Mouse (Mus musculus) adipocyte (in vitro differentiated cells): ENCODE data around the gene Lyrm1.

ENCODE experiments used
- DNase-seq: peaks from one replicate; pipeline ENCODE4 v3.0.0-alpha.2; 2016; ENCODE audit warnings: low spot score

The Lyrm1 gene

DNA sequence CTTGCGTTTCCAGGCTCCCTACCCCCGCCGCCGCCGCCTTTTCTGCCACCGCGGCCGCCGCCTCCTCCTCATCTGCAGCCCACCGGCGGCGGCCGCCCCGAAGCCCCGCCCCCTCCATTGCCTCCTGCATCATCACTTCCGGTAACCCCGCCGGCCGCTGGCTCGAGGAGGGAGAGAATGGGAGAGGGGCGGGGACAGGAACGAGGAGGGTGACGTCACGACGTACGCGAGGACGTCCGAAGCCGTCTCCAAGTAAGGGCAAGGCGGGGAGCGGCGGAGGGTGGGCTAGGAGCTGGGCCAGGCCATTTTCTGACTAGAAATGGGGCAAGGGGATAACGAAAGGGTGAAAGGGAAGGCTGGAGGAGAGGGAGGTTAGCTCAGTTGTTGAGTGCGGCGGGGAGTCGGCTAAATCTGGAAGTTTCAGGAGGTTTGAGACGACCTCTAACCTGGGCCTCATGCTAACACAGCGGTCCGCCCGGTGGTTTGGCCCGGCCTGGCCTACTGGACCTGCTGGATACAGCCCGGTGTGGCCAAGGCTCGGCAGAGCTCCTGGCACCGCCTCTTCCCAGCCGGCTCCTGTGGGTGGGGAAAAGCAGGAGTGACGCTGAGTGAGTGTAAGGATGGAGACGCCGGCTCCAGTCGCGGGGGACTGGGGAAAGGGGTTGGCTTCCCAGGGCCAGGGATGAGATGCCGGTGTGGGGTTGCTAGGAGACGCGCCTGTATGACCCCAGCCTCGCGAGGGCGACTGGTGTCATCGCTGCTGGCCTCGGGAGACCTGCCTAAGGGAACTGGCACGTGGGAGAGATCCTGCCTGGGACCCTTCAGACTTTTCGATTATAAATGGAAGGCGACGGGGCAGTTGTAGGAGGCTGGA, at the start of gene Lyrm1, which contains the start of gene Dcun1d3:
TSS of gene Lyrm1 (plus strand) at position 223 of the 874 bp plus-strand sequence.
TSS of gene Dcun1d3 (minus strand) at position 660 of the 874 bp plus-strand sequence.
- peak; percentile 95 for DNase-seq

DNA sequence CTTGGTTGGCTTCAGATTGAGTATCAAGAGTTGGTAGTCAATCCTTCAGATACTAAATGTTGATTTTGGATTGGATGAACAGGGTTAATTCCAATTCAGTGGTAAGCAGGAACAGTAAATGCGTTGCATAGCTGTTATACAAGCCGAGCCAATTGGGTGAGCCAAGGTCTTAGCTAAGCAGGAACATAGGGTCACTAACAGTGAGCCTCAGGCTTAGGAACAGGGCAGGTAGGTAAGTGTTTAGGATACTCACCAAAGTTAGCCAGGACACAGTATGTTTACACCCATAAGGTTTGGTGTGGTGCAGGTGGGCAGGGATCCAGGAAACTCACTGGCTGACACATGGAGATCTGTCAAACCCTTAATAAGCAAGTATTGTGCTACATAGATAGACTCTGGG, 48.3 kb upstream of the Lyrm1 start:
- peak; percentile 24 for DNase-seq

DNA sequence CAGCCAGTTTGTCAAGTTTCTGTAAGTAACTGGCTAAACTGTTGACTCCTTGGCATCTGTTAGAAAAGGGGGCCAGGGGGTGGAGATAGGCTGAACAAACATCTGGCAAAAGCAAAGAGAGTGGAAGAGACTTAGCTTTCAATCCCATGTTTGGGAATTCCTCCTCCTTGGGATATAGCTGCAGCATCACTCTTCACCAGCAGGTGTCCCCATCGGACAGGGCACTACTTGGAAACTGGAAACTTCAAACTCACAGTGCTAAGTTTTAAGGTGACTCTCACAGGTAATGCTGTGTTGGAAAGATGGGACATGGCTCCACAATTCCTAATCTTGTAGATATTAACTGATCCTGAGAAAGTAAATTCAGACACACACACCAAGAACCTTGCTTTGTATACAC, 46.6 kb upstream of the Lyrm1 start:
- peak; percentile 72 for DNase-seq

DNA sequence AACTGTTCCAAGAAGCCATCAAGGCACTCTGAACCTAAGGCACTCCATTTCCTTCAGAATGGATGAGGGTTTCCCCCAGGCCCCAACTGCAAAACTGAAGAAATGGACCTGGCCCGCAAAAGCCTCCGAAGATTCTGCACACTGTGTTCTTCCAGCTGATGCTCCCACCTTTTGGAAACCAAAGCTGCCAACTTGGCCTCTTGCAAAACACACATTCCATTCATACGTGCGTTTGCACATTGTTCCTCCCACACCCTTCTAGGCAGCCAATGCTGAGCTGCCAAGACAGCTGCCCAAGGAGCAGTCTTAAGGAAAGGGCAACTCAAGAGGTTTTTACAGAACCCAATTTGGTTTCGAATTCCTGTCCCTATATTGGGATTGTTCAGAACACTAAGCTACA, 44.9 kb upstream of the Lyrm1 start:
- DNase-seq: peak; percentile 66

DNA sequence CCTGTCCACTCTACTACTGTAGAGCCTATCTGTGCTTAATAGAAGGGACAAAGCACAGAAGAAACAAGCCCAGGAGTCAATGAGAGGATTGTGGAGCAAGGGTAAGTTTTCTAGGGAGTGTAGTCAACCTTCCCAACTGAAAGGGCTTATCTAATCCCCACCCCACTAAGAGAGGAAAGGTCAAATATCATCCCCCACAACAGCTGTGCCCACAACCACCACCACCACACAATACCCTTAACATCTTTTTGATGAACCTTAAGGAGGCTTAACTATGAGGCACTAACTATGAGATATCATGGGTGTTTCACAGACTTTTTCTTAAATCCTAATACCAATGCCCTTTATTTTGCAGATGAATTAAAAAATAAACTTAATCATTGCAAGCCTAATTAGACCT, 43.2 kb upstream of the Lyrm1 start:
- no peak for DNase-seq

DNA sequence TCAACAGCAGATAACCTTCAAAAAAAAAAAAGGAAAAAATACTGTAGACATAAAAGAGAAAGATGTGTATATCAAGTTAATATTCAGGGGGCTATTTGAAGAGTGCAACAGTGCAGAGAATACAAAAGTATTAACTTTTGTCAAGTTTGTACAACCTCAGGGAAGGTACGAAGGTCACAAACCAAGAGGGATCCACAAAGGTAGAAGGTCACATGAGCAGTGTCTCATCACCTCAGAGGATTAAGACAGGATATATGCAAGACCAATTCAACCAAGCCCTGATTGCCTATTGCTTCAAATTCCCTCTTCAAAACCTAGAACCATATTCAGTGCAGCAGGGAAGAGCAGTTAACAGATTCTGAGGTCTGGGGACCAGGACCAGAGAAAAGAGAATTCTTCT, 42.5 kb upstream of the Lyrm1 start:
- DNase-seq: no peak

DNA sequence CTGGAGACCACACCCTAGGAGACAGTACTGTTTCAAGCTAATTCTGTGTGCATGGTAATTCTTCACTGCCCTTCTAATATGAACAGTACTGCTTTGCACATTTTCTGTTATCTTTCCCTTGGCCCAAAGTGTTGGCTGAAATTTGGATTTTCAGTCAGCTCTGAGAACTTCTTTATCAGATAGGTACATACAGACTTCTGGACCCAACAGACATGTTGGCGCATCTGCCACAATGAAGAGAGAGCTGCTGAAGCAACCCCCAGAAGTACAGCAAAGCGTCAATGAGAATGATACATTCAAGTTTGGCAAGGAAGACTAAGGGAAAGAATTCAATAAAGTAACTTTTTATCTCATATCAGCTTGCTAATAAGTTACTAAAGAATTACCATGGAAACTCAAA, 41.3 kb upstream of the Lyrm1 start:
- DNase-seq: no peak

DNA sequence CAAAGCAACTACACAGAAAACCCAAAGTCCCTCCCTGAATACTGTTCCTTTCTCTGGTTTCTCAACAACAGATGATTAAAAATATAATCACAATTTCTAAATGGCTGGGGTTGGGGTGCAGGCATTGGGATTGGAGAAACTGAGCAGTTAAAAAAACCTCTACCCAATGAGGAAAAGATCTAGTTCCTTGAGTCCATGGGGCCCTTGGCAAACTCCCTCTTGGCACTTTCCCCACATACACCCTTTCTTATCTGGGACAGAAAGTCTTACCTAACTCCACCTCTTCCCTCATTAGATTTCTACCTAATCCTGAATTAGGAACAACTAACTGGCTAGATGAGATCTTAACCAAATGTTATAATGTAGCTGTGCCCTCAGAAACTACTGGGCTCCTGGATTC, 40.6 kb upstream of the Lyrm1 start:
- peak; percentile 28 for DNase-seq

DNA sequence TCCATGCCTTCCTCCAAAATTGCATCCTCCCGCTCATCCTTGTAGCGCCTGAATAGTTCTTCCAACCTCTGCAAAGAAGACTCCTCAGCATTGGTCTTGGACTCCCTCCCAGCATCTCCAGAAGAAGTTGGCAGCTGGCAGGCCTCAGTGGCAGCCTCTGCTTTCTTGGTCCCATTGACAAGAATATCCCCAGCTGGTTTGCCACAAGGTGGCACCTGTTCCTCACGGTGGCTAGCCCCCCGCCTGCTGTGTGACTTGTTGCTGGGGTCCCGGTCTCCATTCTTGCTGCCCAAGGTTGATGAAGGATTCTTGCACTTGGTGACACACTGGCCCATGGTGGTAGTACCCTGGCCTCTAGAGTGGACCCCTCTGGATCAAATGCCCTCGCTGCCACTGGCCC, 36.2 kb upstream of the Lyrm1 start:
- DNase-seq: peak; percentile 22

DNA sequence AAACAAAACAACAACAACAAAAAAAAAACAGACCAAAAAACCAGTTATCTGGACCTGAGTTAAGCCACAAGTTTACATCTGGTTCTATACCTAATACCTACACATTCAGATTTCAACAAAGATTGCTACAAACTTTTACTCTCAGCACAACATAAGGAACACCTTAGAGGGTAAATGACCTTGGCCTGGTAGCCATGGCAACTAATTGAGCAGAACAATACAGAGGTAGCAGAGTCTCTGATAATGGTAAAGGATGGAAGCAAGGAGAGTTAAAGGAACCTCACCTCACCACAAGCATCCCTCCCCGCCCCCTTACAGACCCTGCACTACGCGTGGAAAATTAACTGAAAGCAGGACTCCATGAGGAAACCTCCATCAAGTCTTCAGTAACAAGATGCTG, 35.5 kb upstream of the Lyrm1 start:
- DNase-seq: no peak

DNA sequence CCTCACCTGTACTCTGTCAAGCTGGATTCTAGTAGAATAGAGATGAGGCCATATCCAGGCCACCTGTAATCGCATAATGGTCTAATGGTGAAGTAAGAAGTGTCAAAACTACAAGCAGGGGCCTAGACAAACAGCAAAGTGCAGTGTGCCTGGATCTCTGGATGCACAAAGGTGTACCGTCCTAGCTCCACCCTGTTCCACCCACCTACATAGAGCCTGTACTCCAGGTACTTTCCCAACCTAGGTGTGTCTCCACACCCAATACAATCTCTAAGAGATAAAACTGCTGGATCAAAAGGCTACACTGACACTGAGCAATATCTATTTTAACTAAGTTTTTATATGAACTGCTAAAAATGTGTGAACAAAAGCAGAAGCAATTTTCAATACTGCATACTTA, 35.1 kb upstream of the Lyrm1 start:
- no peak for DNase-seq

DNA sequence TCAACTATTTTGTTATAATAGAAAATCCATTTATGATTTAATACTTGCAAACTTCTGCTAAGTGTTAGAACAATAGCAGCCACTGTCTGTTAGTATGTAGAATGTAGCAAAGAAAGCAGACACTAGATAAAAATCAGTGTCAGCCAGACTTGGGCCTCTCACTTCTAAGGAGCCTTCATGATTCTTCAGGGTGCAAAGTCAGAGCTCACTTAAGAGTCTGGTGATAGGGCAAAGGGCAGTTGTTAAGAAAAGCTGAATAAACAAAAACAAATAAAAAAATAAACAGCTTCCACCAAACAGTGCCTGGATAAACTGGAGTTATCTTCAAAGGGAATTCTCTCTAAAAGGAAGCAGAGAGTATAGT, 34.7 kb upstream of the Lyrm1 start:
- peak; percentile 25 for DNase-seq

DNA sequence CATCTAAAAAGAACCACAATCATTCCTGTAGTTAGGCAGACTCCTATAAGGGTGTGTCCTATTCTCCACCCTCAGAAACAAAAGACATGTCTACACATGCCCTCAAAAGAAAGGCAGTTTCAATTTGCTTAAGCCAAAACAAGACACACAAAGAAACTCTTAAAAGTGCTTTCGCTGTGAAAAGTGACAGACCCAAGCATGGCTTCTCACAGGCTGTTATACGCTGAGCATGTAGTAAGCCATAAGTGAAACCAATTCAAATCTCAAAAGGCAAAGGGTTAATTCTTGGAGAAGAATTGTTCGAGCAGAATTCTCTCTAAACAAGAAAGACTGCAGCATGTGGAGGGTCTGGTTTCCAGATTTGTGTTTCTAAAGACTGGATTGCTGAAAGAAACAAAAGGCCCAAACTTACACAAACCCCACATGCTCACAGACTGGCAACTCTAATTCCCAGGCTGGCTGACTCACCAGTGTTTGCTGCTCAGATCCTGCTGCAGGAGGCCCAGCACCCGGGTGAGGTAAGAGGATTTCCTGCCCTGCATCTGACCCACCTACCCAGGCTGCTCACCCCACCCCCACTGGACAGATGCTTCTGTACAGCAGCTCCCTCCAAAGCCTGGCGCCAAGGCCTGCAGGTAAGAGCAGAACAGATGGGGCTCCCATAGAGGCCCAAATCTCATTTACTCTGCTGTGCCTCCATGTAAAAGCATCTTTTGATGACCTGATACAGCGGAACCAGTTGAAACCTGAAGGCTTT, 34.1 kb upstream of the Lyrm1 start:
- peak; percentile 66 for DNase-seq

DNA sequence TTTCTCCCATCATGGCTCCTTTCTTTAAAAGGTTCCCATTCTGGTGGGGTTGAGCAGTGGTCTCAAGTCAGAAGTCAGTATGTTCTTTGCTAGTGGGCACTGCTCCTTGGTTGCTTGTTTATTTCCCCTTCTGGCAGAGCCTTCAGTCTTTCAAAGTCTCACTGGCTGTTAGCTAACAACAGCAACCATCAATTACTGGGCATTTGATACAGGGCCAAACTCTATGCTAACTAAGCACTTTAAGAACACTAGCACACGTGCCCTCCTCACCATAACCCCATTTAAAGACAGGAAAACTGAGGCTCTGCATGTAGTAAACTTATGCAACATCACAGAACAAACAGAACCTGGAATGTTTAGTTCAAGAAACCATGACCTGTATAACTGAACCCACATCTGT, 33.5 kb upstream of the Lyrm1 start:
- DNase-seq: peak; percentile 30

DNA sequence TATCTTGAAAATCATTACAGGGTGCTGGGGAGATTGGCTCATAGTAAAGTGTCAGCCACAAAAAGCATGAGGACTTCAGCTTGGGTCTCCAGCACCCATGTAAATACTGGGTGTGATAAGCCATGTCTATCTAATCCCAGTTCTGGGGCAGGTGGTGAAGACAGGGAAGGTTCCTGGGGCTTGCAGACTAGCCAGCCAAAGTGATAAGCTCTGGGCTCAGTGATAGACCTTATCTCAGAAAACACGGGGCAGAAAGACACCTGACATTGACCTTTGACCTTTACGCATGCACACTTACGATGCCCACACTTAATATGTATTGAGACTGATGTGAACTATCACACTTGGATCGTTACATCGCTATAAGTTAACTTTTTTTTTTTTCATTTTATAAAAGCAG, 31.2 kb upstream of the Lyrm1 start:
- DNase-seq: no peak

DNA sequence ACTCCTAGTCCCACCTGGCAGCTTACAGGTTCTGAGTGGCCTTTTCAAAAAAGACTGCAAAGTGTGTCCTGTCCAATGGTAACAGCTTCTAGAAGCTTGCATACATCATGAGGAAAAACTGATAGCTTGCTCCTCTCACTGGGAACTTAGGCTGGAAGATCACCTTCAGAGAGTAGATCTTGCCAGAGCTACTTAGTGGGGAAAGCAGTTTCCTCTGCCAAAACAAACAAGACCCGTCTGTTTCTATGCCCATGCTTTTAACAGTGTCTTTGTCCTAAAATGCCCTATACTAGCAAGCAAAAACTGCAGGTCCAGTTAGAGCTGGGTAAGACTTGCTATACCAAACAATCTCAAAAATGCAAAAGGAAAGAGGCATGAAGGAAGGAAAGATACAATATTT, 29.5 kb upstream of the Lyrm1 start:
- no peak for DNase-seq

DNA sequence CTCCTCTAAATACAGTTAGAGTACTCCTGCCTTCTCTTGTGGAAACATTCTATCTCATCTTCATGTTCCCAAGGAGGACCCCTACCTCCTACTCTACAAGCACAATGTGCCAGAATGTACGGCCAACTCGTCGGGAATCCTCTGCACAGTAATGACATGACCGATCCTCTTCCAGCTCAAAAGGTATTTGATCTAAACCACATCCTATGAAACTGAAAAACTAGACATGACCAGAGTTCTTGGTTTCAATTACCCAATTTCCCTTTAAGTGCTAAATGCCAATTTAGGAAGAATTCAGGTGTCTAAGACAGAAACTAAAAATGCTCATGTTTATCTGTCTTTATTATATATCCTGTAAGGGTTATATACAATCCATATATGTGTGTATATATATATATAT, 23.5 kb upstream of the Lyrm1 start:
- DNase-seq: no peak

DNA sequence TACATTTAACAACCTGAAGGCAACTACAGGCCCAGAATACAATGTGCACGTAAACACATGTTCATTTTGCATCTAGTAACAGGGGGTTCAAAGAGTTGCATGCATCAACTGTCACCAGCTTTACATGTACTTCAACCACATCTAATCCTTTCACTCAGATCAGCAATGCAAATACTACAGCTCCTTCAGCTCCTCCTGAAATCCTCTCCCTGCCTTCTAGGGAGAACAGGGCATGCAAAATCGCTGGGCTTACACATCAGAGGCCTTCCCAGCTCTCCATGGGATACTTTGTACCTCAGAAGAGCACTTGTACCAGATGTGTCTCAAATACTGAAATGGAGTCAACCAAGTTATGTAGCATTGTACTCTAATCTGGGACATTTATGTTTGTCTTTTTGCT, 22.6 kb upstream of the Lyrm1 start:
- DNase-seq: no peak

DNA sequence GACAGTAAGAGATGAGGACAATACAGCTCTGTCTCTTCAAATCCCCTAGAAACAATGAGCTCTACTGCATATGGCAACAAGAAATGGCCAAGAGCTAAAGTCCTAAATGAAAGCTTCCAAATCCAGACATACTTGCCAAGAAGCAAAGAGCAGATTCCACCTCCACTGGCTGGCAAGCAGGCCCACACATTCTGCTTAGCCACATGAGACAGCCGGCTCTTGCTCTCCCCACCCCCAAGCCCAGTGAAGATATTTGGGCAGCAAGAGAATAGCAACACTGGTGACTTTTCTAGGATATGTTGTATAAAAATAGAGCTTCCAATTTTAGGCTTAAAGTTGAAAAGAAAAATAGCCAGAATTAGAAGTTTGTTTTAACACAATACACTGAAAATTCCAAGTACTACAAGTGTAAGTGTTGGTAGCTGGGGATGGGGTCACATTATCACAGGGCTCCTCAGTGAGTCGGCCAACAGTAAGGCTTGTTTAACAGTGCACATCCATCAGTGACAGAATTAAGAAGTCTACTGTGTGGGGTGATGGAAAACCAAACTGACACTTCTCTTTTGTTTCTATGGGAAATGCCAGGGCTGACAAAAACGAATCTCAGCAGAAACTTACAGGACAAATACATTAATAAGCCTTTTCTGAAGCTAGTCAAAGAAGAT, 19.8 kb upstream of the Lyrm1 start:
- peak; percentile 70 for DNase-seq

DNA sequence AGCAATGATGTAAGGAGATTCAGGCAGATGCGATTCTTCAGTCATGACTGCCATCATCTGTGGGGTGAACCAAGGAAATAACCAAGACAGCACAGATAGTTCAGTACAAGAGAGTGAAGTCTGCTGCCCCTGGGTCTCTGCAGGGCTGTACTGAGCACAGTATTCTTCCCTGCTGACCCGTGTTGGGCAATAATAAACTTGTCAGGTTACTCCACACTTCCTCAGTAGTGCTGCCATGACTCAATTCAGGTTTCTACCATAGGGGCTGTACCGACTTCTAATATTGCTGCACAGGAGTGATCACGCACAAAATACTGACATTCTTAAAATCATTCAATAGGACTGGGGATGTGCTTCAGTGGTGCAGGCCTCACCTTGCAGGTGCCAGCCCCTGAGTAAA, 16.5 kb upstream of the Lyrm1 start:
- DNase-seq: no peak

DNA sequence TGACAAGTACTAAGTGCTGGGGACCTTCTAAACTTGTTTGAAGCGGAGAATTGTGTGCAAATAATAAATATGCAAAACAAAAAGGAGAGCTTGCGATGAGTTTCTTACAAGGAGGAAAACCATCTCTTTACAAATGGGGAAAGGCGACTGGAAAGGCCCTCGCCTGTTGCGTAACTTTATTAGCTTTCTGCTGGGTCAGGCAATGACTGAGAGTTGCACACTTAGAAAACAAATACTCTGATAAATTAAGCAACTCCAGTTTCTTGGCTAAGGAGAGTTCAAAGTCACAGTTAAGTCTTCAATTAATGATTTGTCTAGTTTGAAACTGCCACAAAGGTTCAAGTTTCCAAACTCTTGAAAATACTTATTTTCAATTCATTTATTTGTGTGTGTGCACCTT, 15.3 kb upstream of the Lyrm1 start:
- DNase-seq: peak; percentile 60

DNA sequence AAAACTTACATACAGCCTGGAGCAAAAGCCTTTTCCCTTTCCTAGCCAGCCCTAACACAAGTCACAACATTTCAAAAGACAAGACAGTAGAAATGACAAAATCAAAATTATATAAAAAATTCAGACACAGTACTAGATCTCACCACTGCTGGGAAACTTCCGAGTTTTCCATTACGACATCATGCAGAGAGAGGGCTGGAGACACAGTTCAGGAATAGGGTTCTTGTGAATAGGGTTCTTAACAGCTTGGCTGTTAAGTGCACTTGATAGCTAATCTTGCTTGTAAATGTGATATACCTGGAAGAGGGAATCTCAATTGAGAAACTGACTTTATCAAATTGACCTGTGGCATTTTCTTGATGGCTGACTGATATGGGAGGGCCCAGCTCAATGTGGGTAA, 14.4 kb upstream of the Lyrm1 start:
- peak; percentile 30 for DNase-seq

DNA sequence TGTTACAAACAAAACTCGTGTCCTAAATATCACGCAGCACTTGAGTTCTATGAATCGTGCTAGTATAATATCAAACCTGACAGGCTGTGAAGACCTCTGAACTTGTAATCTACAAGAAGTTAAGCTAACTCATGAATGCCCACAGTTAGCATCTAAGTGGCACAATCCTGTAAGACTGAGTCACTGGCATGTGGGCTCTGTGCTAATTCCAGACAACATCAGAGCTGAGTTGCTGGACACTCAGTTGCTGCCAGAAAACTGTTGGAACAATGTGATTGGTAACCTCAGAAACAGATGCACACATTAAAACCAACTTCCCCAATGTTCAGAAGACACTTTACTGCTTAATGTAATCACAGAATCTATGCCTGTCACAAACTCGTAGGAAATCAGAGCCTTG, 7.8 kb upstream of the Lyrm1 start:
- peak; percentile 57 for DNase-seq
